Mouse (Mus musculus): Measurements from ENCODE around the gene Olig1.
A peak's percentile ranks its signal among the peaks of the same experiment; 100 is the strongest.

The Olig1 gene

DNA sequence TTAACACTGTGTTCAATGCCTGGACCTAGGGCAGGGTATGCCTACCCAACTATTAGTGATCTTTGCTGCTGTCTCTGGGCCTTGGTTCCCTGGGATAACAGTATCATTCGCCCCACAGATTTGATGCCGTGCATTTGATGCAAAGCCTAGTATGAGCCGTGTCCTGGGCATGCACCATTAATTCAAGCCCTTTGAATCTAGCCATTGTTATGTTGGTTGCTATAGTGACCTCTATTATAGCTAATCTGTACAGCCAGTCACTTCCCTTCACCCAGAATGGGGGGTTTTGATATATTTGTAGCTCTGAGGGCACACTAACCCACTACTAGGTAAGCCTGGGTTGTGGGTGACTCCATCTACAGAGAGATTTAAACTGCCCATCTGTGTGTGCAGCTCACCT is 40.3 kb downstream of the Olig1 start:
- no peak for DNase-seq (ENCODE audit: low read depth, low spot score)

DNA sequence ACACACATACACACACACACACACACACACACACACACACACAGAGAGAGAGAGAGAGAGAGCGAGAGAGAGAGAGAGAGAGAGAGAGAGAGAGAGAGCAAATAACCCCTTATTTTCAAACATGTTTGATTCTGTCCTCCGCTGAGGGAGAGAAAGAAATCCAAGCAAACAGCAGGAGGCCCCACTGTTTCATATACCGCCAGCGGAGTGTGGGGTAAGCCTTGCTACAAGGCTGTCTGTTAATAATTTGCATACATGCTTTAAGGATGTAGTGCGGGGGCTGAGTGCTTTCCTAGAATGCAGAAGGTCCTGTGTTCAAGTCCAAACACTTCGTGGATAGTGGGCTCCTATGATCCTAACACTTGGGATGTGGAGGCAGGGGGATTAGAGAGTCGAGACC is 43.3 kb downstream of the Olig1 start:
- DNase-seq (ENCODE audit: low read depth, low spot score): no peak

DNA sequence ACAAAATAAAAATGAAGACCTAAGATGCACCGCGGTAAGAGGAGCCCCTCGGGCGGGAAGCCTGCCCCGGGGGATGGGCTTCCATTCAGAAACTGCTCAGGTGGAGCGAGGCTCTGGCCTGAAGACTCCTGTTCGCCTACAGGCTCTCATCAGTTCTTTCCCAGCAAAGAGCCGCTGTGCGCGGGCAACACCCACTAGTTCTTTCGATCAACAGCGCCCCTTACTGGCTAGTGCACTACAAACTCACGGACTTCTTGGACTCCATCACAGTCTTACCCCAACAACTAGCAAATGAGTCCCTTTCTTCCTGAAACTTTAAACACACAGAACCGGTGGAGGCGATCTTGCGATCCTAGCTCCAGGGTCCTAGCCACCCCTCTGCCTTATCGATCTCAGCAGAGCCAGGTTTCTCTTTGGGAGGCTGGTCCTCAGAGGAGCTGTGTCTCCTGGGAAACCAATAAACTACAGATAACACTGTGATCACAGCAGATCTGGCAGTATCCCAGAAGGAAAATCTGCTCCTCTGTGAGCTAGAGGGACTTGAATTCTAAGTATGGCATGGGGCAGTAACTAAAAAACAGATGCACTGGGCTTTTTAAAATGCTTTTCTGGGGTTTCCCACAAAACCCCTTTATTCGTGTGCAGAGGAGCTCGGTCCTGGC is 44.7 kb downstream of the Olig1 start:
- DNase-seq (ENCODE audit: low read depth, low spot score): peak; percentile 49

DNA sequence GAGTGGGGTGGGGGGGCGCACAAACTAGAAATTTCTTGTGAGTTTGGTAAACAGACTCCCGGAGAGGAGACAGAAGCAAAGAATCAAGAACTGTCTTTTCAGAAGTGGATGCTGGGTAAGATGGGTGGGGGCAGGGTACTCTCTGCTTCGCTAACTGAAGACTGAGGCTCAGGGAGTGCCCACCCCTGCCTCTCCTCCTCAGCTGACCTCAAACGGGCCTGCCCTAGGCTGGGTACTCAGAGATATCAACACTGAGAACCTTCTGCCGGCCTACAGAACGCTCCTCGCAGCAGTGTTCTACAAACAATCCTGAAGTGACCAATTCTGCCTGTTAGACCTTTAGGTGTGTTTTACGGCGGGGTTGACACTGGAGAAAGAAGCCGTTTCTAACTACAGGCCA is 50.6 kb downstream of the Olig1 start:
- DNase-seq (ENCODE audit: low read depth, low spot score): no peak

DNA sequence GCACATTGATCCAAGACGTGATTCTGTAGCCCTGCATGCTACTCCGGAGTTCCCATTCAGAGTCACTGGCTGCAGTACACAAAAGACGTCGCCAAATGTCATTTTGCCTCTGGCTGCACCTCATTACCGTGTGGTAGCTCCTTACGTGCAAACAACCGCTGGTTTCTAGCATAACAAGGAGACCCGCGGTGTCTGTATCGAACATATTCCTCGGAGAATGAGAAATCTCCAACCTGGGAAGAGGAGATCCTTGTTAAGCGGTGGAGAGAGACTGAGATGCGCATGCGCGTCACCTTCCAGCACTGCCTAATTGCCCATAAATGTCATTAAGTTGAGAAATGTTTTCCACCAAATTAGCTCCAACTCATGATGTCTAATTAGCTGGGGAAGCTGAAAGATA is 51.0 kb downstream of the Olig1 start:
- DNase-seq (ENCODE audit: low read depth, low spot score): no peak

All from telencephalon, adult 2 months (tissue).